Mouse (Mus musculus) neural tube, embryonic 14.5 days (tissue): Measurements from ENCODE around the gene Tenm4. TPM values are rescaled to one million over a fixed set of nuclear protein-coding genes. Genes with fewer than 3 reads are reported as not detected.

ENCODE experiments used
- ATAC-seq: fragments of 200-750 bp; cut with Nextera tagmentation; 2 replicates; pipeline ENCODE4 v1.8.0; 2017; ENCODE audit warnings: low read depth, mild to moderate bottlenecking, moderate TSS enrichment, moderate library complexity
- H3K27ac ChIP-seq: fragments of 300-500 bp; sonication (generic); 2 replicates; pipeline ENCODE4 v1.5.1; 2014; ENCODE audit warnings: low read depth, mild to moderate bottlenecking, control low read depth, low read length, moderate library complexity, mixed read lengths
- H3K27me3 ChIP-seq: fragments of 300-500 bp; sonication (generic); 2 replicates; pipeline ENCODE4 v1.6.1; 2014; ENCODE audit warnings: low read length; ENCODE audit not compliant: control insufficient read depth, insufficient read depth
- H3K36me3 ChIP-seq: fragments of 300-500 bp; sonication (generic); 2 replicates; pipeline ENCODE4 v1.6.1; 2014; ENCODE audit warnings: low read length, mixed read lengths; ENCODE audit not compliant: control insufficient read depth, insufficient read depth
- H3K4me1 ChIP-seq: fragments of 300-500 bp; sonication (generic); 2 replicates; pipeline ENCODE4 v1.6.1; 2014; ENCODE audit warnings: low read length; ENCODE audit not compliant: control insufficient read depth, insufficient read depth
- H3K4me2 ChIP-seq: fragments of 300-500 bp; sonication (generic); 2 replicates; pipeline ENCODE4 v1.6.1; 2014; ENCODE audit warnings: mild to moderate bottlenecking, low read depth, low read length, control low read depth
- H3K4me3 ChIP-seq: fragments of 300-500 bp; sonication (generic); 2 replicates; pipeline ENCODE4 v1.5.1; 2014; ENCODE audit warnings: low read depth, low read length, control low read depth, mixed read lengths
- H3K9ac ChIP-seq: fragments of 300-500 bp; sonication (generic); replicated peaks from 2 replicates; pipeline ENCODE4 v1.6.1; 2014; ENCODE audit warnings: low read depth, mild to moderate bottlenecking, control low read depth, low read length, mixed read lengths
- H3K9me3 ChIP-seq: fragments of 300-500 bp; sonication (generic); 2 replicates; pipeline ENCODE4 v1.6.1; 2016; ENCODE audit warnings: low read length; ENCODE audit not compliant: control insufficient read depth
- WGBS: fragments of 180-500 bp; shearing (Covaris S2); extraction: QIAGEN DNeasy Blood & Tissue Kit; methylation state at CpG from one replicate; pipeline ENCODE4 v1.1.7; 2014; 5-methylcytosine and 5-hydroxymethylcytosine counted together
- polyA plus RNA-seq: library from polyadenylated mRNA; unstranded; fragments of >200 nt; fragmentation: Nextera tagmentation; extraction: Ambion mirVana; gene quantifications from 2 replicates; pipeline ENCODE4 v1.2.1, GENCODE M21; 2014

The Tenm4 gene
- polyA plus RNA-seq, 1 experiment from 2014 or later, result 54.8 TPM

GRCm38 (mm10) chr7:96709891-96710290 is 538.8 kb downstream of the Tenm4 start:
- Histone ChIP-seq H3K9me3 (no peaks in the 10 kb centered on the region), H3K9ac (no peak overlapping the region), H3K4me1 (no peaks in the 10 kb centered on the region), H3K36me3 (no peaks in the 10 kb centered on the region), H3K27me3 (no peaks in the 10 kb centered on the region), H3K27ac (no peak overlapping the region), H3K4me2 (no peak overlapping the region), H3K4me3 (no peak overlapping the region)
- ATAC-seq, result no peak
- WGBS, result 85% methylated on average over 4 of the region's 4 CpGs

GRCm38 (mm10) chr7:96710658-96711071 is 539.6 kb downstream of the Tenm4 start:
- Histone ChIP-seq H3K9me3 (no peaks in the 10 kb centered on the region), H3K27ac (peak overlapping the region; percentile 16; the same call in 1 of the 2 replicates), H3K27me3 (peaks cover 2% of the 10 kb centered on the region; the same call in 1 of the 2 replicates), H3K9ac (no peak overlapping the region), H3K36me3 (no peaks in the 10 kb centered on the region), H3K4me2 (no peak overlapping the region), H3K4me3 (no peak overlapping the region), H3K4me1 (no peaks in the 10 kb centered on the region)
- no peak for ATAC-seq
- 67% methylated on average over 1 of the region's 1 CpGs for WGBS

GRCm38 (mm10) chr7:96712876-96713275 is 541.8 kb downstream of the Tenm4 start:
- H3K36me3 ChIP-seq, result no peaks in the 10 kb centered on the region
- no peak for ATAC-seq
- no peak overlapping the region for H3K4me2 ChIP-seq
- no peak overlapping the region for H3K27ac ChIP-seq
- no peaks in the 10 kb centered on the region for H3K9me3 ChIP-seq
- H3K27me3 ChIP-seq, result peaks cover 2% of the 10 kb centered on the region; the same call in 1 of the 2 replicates
- H3K4me3 ChIP-seq, result no peak overlapping the region
- H3K9ac ChIP-seq, result no peak overlapping the region
- peaks cover 1% of the 10 kb centered on the region; the same call in 1 of the 2 replicates for H3K4me1 ChIP-seq

- no peak overlapping the region for H3K4me2 ChIP-seq
- H3K4me1 ChIP-seq, result peaks cover 27% of the 10 kb centered on the region
- no peak overlapping the region for H3K9ac ChIP-seq
- no peaks in the 10 kb centered on the region for H3K9me3 ChIP-seq
- no peak overlapping the region for H3K27ac ChIP-seq
- ATAC-seq, result no peak
- no peak overlapping the region for H3K4me3 ChIP-seq
- peaks cover 2% of the 10 kb centered on the region; the same call in 1 of the 2 replicates for H3K27me3 ChIP-seq
- no peaks in the 10 kb centered on the region for H3K36me3 ChIP-seq
- 92% methylated on average over 4 of the region's 4 CpGs for WGBS
These were observed 545.9 kb downstream of the Tenm4 start for GRCm38 (mm10) chr7:96716911-96717310.

DNA sequence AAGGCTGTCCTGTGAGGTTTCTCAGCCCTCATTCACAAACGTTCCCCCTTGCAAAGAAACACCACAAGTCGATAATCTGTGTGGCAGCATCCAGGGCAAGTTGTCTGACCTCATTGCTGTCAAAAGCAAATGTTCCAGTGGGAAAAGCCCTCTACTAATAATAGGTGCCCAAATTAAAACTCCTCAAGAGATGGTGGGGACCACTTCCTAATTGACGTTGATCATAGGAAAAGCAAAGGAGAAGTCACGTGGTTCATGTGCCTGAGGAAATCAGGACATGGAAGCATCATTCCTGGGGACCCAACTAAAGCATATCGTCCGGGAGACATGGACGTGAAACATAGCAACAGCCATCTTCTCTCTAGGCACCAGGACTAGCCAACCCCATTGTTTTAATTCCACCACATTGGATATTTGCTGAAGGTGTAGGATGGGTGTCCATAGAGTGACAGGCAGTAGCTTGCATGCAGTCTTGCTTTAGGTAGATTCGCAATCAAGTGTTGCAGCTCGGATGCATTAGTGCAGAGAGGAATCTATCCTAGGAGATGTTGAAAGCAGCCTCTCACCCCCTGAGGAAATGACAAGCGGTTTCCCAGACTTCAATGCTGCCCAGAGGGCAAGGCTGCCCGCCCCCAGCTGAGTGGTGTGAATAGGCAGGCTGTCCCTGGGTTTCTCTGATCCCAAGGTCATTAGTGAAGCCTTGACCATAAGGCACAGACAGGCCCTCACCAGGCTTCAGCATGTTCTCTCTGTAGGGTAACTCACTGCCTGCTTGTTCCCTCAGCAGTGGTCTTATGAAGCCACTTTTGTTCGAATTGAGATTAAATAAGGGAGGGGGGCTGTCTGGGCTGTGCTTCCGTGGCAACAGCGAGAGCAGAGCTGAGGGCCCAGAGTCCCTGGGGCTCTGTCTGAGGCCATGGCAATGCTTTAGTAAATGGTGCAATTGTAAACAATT is 547.4 kb downstream of the Tenm4 start:
- no peak overlapping the region for H3K4me3 ChIP-seq
- peaks cover 2% of the 10 kb centered on the region; the same call in 1 of the 2 replicates for H3K27me3 ChIP-seq
- H3K4me1 ChIP-seq, result peaks cover 27% of the 10 kb centered on the region
- peak; percentile 89 for ATAC-seq
- no peaks in the 10 kb centered on the region for H3K36me3 ChIP-seq
- peak overlapping the region; percentile 56 for H3K27ac ChIP-seq
- no peak overlapping the region for H3K9ac ChIP-seq
- no peak overlapping the region for H3K4me2 ChIP-seq
- H3K9me3 ChIP-seq, result no peaks in the 10 kb centered on the region
- WGBS, result 28% methylated on average over 14 of the region's 14 CpGs

DNA sequence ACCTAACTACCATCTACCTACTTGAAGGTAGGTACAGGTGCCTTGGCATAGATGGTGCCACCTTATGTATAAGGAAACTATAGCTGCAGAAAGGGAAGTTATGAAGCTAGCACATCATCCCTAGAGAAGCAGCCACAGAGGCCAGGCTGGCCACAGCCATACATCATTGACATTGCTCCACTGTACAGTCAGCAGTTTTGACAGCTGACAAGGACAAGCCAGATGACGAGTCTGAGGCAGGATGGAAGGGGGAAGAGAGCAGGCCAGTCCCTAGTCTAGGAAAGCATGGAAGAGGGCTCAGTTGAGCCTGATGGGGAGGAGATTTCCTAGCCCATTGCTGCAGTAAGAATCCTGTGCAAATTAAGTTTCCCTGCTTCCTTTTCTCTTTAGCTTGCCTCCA is 548.9 kb downstream of the Tenm4 start:
- 40% methylated on average over 1 of the region's 1 CpGs for WGBS
- H3K4me3 ChIP-seq, result no peak overlapping the region
- H3K9me3 ChIP-seq, result no peaks in the 10 kb centered on the region
- no peak; the same call in 1 of the 2 replicates for ATAC-seq
- peaks cover 27% of the 10 kb centered on the region for H3K4me1 ChIP-seq
- H3K9ac ChIP-seq, result no peak overlapping the region
- no peaks in the 10 kb centered on the region for H3K36me3 ChIP-seq
- no peak overlapping the region for H3K27ac ChIP-seq
- H3K4me2 ChIP-seq, result no peak overlapping the region
- H3K27me3 ChIP-seq, result peaks cover 2% of the 10 kb centered on the region; the same call in 1 of the 2 replicates

GRCm38 (mm10) chr7:96720465-96720864 is 549.4 kb downstream of the Tenm4 start:
- Histone ChIP-seq H3K9ac (no peak overlapping the region), H3K4me1 (peaks cover 27% of the 10 kb centered on the region), H3K27me3 (peaks cover 2% of the 10 kb centered on the region; the same call in 1 of the 2 replicates), H3K9me3 (no peaks in the 10 kb centered on the region), H3K4me2 (no peak overlapping the region), H3K4me3 (no peak overlapping the region), H3K27ac (no peak overlapping the region; the same call in 1 of the 2 replicates), H3K36me3 (no peaks in the 10 kb centered on the region)
- WGBS, result 30% methylated on average over 5 of the region's 5 CpGs
- peak; percentile 35; the same call in 1 of the 2 replicates for ATAC-seq

DNA sequence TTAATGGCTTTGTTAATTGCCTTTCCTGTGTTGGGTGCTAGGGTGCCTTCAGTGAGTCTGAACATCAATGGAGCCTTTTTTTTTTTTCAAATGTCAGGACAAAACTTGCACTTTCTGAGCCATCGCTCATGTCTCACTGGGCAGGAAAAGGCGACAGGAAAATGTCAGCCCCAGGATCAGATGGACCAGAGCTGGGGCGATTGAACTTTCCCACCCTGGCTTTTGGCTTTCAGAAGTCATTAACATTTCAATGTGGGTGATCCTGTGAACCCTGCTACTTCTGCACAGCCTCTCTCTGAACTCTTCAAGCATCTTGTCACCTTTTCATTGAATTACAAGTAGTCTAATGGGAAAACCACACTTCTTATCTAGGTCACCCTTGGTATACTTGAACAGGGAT is 551.8 kb downstream of the Tenm4 start:
- Histone ChIP-seq H3K27me3 (no peaks in the 10 kb centered on the region), H3K27ac (no peak overlapping the region)

DNA sequence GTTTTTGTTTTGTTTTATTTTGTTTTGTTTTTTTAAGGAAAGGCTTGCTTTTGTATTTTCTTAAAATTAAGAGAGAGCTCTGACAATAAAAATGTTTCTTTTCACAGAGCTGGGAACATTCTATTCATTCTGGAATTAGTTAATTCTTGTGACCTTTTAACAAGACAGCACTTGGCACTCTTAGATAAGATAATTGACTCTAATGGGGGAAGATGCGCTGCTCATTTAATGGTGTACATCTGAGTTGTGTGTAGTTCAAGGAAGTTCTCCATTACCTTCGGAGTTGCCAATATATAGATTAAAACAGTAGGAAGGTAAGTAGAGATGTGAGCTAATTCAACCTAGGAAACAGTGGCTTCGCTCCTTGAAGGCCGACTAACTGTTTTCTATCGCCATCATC is 554.6 kb downstream of the Tenm4 start:
- 0 out of 2 replicates have a peak, but pooled peaks cover under 1% of the 10 kb centered on the region for H3K4me1 ChIP-seq
- H3K4me2 ChIP-seq, result no peak overlapping the region
- WGBS, result 95% methylated on average over 5 of the region's 5 CpGs
- no peak overlapping the region for H3K4me3 ChIP-seq
- H3K27me3 ChIP-seq, result no peaks in the 10 kb centered on the region
- no peak overlapping the region for H3K9ac ChIP-seq
- no peaks in the 10 kb centered on the region for H3K9me3 ChIP-seq
- no peak for ATAC-seq
- H3K27ac ChIP-seq, result no peak overlapping the region
- H3K36me3 ChIP-seq, result no peaks in the 10 kb centered on the region

More for the DNA sequence above, 551.8 kb downstream of the Tenm4 start:
- H3K4me3 ChIP-seq, result no peak overlapping the region
- ATAC-seq, result no peak
- H3K9ac ChIP-seq, result no peak overlapping the region
- H3K9me3 ChIP-seq, result no peaks in the 10 kb centered on the region
- H3K4me1 ChIP-seq, result peaks cover 26% of the 10 kb centered on the region
- H3K4me2 ChIP-seq, result no peak overlapping the region
- H3K36me3 ChIP-seq, result no peaks in the 10 kb centered on the region
- 30% methylated on average over 3 of the region's 3 CpGs for WGBS
